Comparison of ENCODE assay signal across 28 mouse cellular contexts in genomic region chr6:65743144-65743870, GRCm38 (mm10). TPM values are rescaled to one million over a fixed set of nuclear protein-coding genes. Genes with fewer than 3 reads are reported as not detected.
A peak's percentile ranks its signal among the peaks of the same experiment; 100 is the strongest.
DNase-seq lines count a peak whose midpoint lies in the region; ATAC-seq and TF ChIP-seq lines count a peak whose summit lies in the region.
"Had no signal": no experiment of that assay in that cellular context is flagged by ENCODE, and none has a peak within 500 bp of the region (broad histone marks: within the 10 kb centered on the region; RNA-seq: fewer than 3 reads in every experiment).

No protein-coding gene starts in this region.

- no peak for TF ChIP-seq CTCF in hindbrain, postnatal 0 days (IDR thresholded peaks at IDR 0.05; ENCODE audit: low read depth)
- no peak for TF ChIP-seq CTCF in midbrain, postnatal 0 days (IDR thresholded peaks at IDR 0.05)

- no peak for ATAC-seq in hindbrain, postnatal 0 days
- peak; percentile 82; the same call in 1 of the 2 replicates for ATAC-seq in midbrain, embryonic 12.5 days (ENCODE audit: low FRiP score, low read depth)
- ATAC-seq in midbrain, postnatal 0 days (ENCODE audit: low FRiP score), result no peak
- ATAC-seq in liver, embryonic 12.5 days, result no peak
- ATAC-seq: forebrain, postnatal 0 days; liver, postnatal 0 days had no signal

- peaks cover 37% of the 10 kb centered on the region for H3K4me1 ChIP-seq in hindbrain, embryonic 10.5 days (replicated peaks)
- H3K4me1 ChIP-seq in hindbrain, postnatal 0 days (ENCODE audit: insufficient read depth, low read length), result no peaks in the 10 kb centered on the region
- H3K4me1 ChIP-seq in midbrain, embryonic 12.5 days, result peaks cover 6% of the 10 kb centered on the region
- H3K4me1 ChIP-seq in midbrain, postnatal 0 days (ENCODE audit: insufficient read depth, low read length), result no peaks in the 10 kb centered on the region
- no peaks in the 10 kb centered on the region for H3K4me1 ChIP-seq in liver, embryonic 12.5 days
- H3K4me1 ChIP-seq: embryonic facial prominence, embryonic 13.5 days; forebrain, embryonic 12.5 days; limb, embryonic 13.5 days had no signal

- WGBS in hindbrain, embryonic 10.5 days, result 25% methylated on average over 1 of the region's 1 CpGs
- WGBS in hindbrain, postnatal 0 days, result 15% methylated on average over 1 of the region's 1 CpGs
- 27% methylated on average over 1 of the region's 1 CpGs for WGBS in midbrain, embryonic 12.5 days
- WGBS in midbrain, postnatal 0 days, result 10% methylated on average over 1 of the region's 1 CpGs
- 86% methylated on average over 1 of the region's 1 CpGs for WGBS in liver, embryonic 12.5 days (ENCODE audit: insufficient replicate concordance)

- H3K4me2 ChIP-seq in hindbrain, postnatal 0 days (ENCODE audit: low read depth, low read length), result no peak overlapping the region
- H3K4me2 ChIP-seq in midbrain, embryonic 12.5 days (replicated peaks), result no peak overlapping the region
- no peak overlapping the region for H3K4me2 ChIP-seq in midbrain, postnatal 0 days (ENCODE audit: low read depth, low read length, poor library complexity, severe bottlenecking)
- no peak overlapping the region for H3K4me2 ChIP-seq in liver, embryonic 12.5 days
- H3K4me2 ChIP-seq: embryonic facial prominence, embryonic 13.5 days; forebrain, embryonic 12.5 days; heart, embryonic 13.5 days; hindbrain, embryonic 14.5 days; limb, embryonic 13.5 days; liver, embryonic 11.5 days had no signal

- 0 out of 2 replicates have a peak, but pooled peaks cover 5% of the 10 kb centered on the region for H3K36me3 ChIP-seq in hindbrain, embryonic 10.5 days
- no peaks in the 10 kb centered on the region for H3K36me3 ChIP-seq in hindbrain, postnatal 0 days (ENCODE audit: insufficient read depth, low read length)
- no peaks in the 10 kb centered on the region for H3K36me3 ChIP-seq in midbrain, embryonic 12.5 days
- no peaks in the 10 kb centered on the region for H3K36me3 ChIP-seq in midbrain, postnatal 0 days (ENCODE audit: insufficient read depth, low read length)
- H3K36me3 ChIP-seq in liver, embryonic 12.5 days, result no peaks in the 10 kb centered on the region
- H3K36me3 ChIP-seq: embryonic facial prominence, embryonic 13.5 days; forebrain, embryonic 12.5 days; heart, embryonic 13.5 days; limb, embryonic 13.5 days had no signal

- H3K9me3 ChIP-seq in hindbrain, embryonic 10.5 days, result peaks cover 11% of the 10 kb centered on the region
- H3K9me3 ChIP-seq in hindbrain, postnatal 0 days (ENCODE audit: low read length), result no peaks in the 10 kb centered on the region
- H3K9me3 ChIP-seq in midbrain, embryonic 12.5 days, result peaks cover 7% of the 10 kb centered on the region; the same call in 1 of the 2 replicates
- no peaks in the 10 kb centered on the region for H3K9me3 ChIP-seq in midbrain, postnatal 0 days (ENCODE audit: low read length)
- H3K9me3 ChIP-seq in liver, embryonic 12.5 days (replicated peaks), result no peaks in the 10 kb centered on the region
- H3K9me3 ChIP-seq: forebrain, embryonic 12.5 days; heart, embryonic 13.5 days; limb, embryonic 13.5 days had no signal

- peak; percentile 40 for DNase-seq in hindbrain, embryonic 10.5 days (ENCODE audit: low spot score)
- DNase-seq in hindbrain, postnatal 0 days (ENCODE audit: low spot score), result no peak
- DNase-seq in midbrain, postnatal 0 days (ENCODE audit: low spot score), result no peak
- peak; percentile 62 for DNase-seq in embryo, embryonic 10 days (ENCODE audit: low spot score)
- DNase-seq in heart, postnatal 36 days, result no peak
- DNase-seq: adrenal gland, postnatal 25 days; cerebellum, adult 18-20 months; cerebellum, postnatal 10 days; forebrain, postnatal 0 days; heart, postnatal 10 days; kidney, adult 18-20 months; kidney, postnatal 36 days; liver, postnatal 0 days; lung, postnatal 36 days; right cerebral cortex, adult 18-20 months; spleen, adult 18-20 months; thymus, postnatal 25 days had no signal

- H3K27me3 ChIP-seq in hindbrain, embryonic 10.5 days (ENCODE audit: insufficient read depth, poor library complexity, severe bottlenecking), result no peaks in the 10 kb centered on the region
- no peaks in the 10 kb centered on the region for H3K27me3 ChIP-seq in hindbrain, postnatal 0 days (ENCODE audit: insufficient read depth, low read length)
- no peaks in the 10 kb centered on the region for H3K27me3 ChIP-seq in midbrain, embryonic 12.5 days
- no peaks in the 10 kb centered on the region for H3K27me3 ChIP-seq in midbrain, postnatal 0 days (ENCODE audit: insufficient read depth, low read length)
- no peaks in the 10 kb centered on the region for H3K27me3 ChIP-seq in liver, embryonic 12.5 days (replicated peaks)
- H3K27me3 ChIP-seq: embryonic facial prominence, embryonic 13.5 days; forebrain, embryonic 12.5 days; heart, embryonic 13.5 days; limb, embryonic 13.5 days had no signal

- peak overlapping the region; percentile 84 for H3K27ac ChIP-seq in hindbrain, embryonic 10.5 days
- no peak overlapping the region for H3K27ac ChIP-seq in hindbrain, postnatal 0 days
- no peak overlapping the region; the same call in 1 of the 2 replicates for H3K27ac ChIP-seq in midbrain, embryonic 12.5 days (replicated peaks)
- no peak overlapping the region for H3K27ac ChIP-seq in midbrain, postnatal 0 days (ENCODE audit: low read depth, low read length)
- no peak overlapping the region for H3K27ac ChIP-seq in liver, embryonic 12.5 days
- H3K27ac ChIP-seq: embryonic facial prominence, embryonic 13.5 days; forebrain, embryonic 12.5 days; heart, embryonic 13.5 days; hindbrain, embryonic 14.5 days; layer of hippocampus, adult 2 months; left cerebral cortex, adult 2 months; limb, embryonic 13.5 days had no signal

- no peak overlapping the region for H3K4me3 ChIP-seq in hindbrain, embryonic 10.5 days
- H3K4me3 ChIP-seq in hindbrain, postnatal 0 days (ENCODE audit: low read length), result no peak overlapping the region
- no peak overlapping the region for H3K4me3 ChIP-seq in midbrain, embryonic 12.5 days
- H3K4me3 ChIP-seq in midbrain, postnatal 0 days (ENCODE audit: low read depth, low read length), result no peak overlapping the region
- H3K4me3 ChIP-seq in liver, embryonic 12.5 days, result no peak overlapping the region
- H3K4me3 ChIP-seq: embryonic facial prominence, embryonic 13.5 days; forebrain, embryonic 12.5 days; heart, embryonic 13.5 days; layer of hippocampus, adult 2 months; left cerebral cortex, adult 2 months; limb, embryonic 13.5 days had no signal

- H3K9ac ChIP-seq in hindbrain, postnatal 0 days (replicated peaks; ENCODE audit: low read length), result no peak overlapping the region
- H3K9ac ChIP-seq in midbrain, embryonic 12.5 days (replicated peaks), result no peak overlapping the region
- H3K9ac ChIP-seq in midbrain, postnatal 0 days (replicated peaks; ENCODE audit: low read length, poor library complexity, severe bottlenecking), result no peak overlapping the region
- H3K9ac ChIP-seq in liver, embryonic 12.5 days, result no peak overlapping the region
- H3K9ac ChIP-seq: embryonic facial prominence, embryonic 13.5 days; forebrain, embryonic 12.5 days; forebrain, postnatal 0 days; heart, embryonic 13.5 days; hindbrain, embryonic 14.5 days; limb, embryonic 13.5 days; liver, postnatal 0 days had no signal

- intact Hi-C loops in heart, postnatal 36 days (cut with DNase I), result no loop called here

RNA-seq across cellular contexts. Expression of gene Prdm5, which starts 35.5 kb away (rescaled TPM):
- 17.3 and 19.9 TPM in 2 replicates for polyA plus RNA-seq in hindbrain, embryonic 10.5 days (2016; fragmentation: Nextera tagmentation; extraction: Ambion mirVana)
- 7.4 and 11.9 TPM in 2 replicates for total RNA-seq in hindbrain, postnatal 0 days (2014; rRNA removed)
- polyA plus RNA-seq in hindbrain, postnatal 0 days (2015; fragmentation: Nextera tagmentation; extraction: Ambion mirVana), result 5.0 and 6.9 TPM in 2 replicates
- polyA plus RNA-seq in midbrain, embryonic 12.5 days (2016; fragmentation: Nextera tagmentation; extraction: Ambion mirVana), result 13.8 and 15.5 TPM in 2 replicates
- 6.1 and 6.2 TPM in 2 replicates for total RNA-seq in midbrain, postnatal 0 days (2014; rRNA removed)
- polyA plus RNA-seq in midbrain, postnatal 0 days (2015; fragmentation: Nextera tagmentation; extraction: Ambion mirVana), result 2.5 and 2.6 TPM in 2 replicates
- 1 to 10 TPM; 7.8 to 8.9 TPM for total RNA-seq in heart, postnatal 36 days (2021)
- 4.7 and 5.5 TPM in 2 replicates for polyA plus RNA-seq in liver, embryonic 12.5 days (2016; fragmentation: Nextera tagmentation; extraction: Ambion mirVana)
- total RNA-seq: MEL had no signal

Comparison
In these comparisons a context has a peak if more than half of its experiments do, and no peak if none do; other contexts are left out.
1. DNase-seq: peak in hindbrain, embryonic 10.5 days (single experiment) and embryo, embryonic 10 days (single experiment); none in hindbrain, postnatal 0 days (single experiment), midbrain, postnatal 0 days (single experiment) and heart, postnatal 36 days (0 of 2).